Mouse (Mus musculus) liver, embryonic 14.5 days (tissue): ENCODE results near the gene Trir. TPM values are rescaled to one million over a fixed set of nuclear protein-coding genes. Genes with fewer than 3 reads are reported as not detected.

Source experiments
- ATAC-seq: fragments of 200-750 bp; cut with Nextera tagmentation; 2 replicates; pipeline ENCODE4 v1.8.0; 2017; ENCODE audit warnings: moderate number of reproducible peaks, mild to moderate bottlenecking, moderate library complexity; ENCODE audit not compliant: insufficient read depth
- DNase-seq, 3 experiments: peaks; one replicate each; pipeline ENCODE4 v3.0.0-alpha.2; 2012 to 2013; ENCODE audit warnings: low read depth in 3 of 3, low spot score in 3 of 3
- H3K27ac ChIP-seq: fragments of 300-500 bp; sonication (generic); 2 replicates; pipeline ENCODE4 v1.5.1; 2014; ENCODE audit warnings: moderate library complexity, mild to moderate bottlenecking, control low read depth, inconsistent platforms
- H3K27me3 ChIP-seq: fragments of 300-500 bp; sonication (generic); 2 replicates; pipeline ENCODE4 v1.6.1; 2014; ENCODE audit warnings: mild to moderate bottlenecking, low read length, moderate library complexity; ENCODE audit not compliant: control insufficient read depth, insufficient read depth
- H3K36me3 ChIP-seq: fragments of 300-500 bp; sonication (generic); replicated peaks from 2 replicates; pipeline ENCODE4 v1.6.1; 2014; ENCODE audit warnings: low read depth; ENCODE audit not compliant: control insufficient read depth, insufficient read depth
- H3K4me1 ChIP-seq, 2 experiments: fragments of 200-500 bp in 1 of 2; fragments of 300-500 bp in 1 of 2; sonication (generic) in 1 of 2; replicated peaks; 2 replicates each; pipeline ENCODE4 v1.6.1; 2012 to 2014; ENCODE audit warnings: antibody characterized with exemption in 1 of 2, inconsistent platforms in 1 of 2, low read length in 1 of 2; ENCODE audit not compliant: control insufficient read depth in 2 of 2, insufficient read depth in 2 of 2
- H3K4me2 ChIP-seq: fragments of 300-500 bp; sonication (generic); 2 replicates; pipeline ENCODE4 v1.6.1; 2014; ENCODE audit warnings: low read depth, mild to moderate bottlenecking, control low read depth, moderate library complexity
- H3K4me3 ChIP-seq, 2 experiments: fragments of 200-500 bp in 1 of 2; fragments of 300-500 bp in 1 of 2; sonication (generic) in 1 of 2; 2 replicates each; pipeline ENCODE4 v1.5.1; 2012 to 2014; ENCODE audit warnings: low read depth in 2 of 2, low read length in 2 of 2, mild to moderate bottlenecking in 2 of 2, control low read depth in 1 of 2, inconsistent platforms in 1 of 2, moderate library complexity in 1 of 2; ENCODE audit not compliant: insufficient read depth in 1 of 2
- H3K9ac ChIP-seq: fragments of 300-500 bp; sonication (generic); replicated peaks from 2 replicates; pipeline ENCODE4 v1.6.1; 2014; ENCODE audit warnings: mild to moderate bottlenecking, control low read depth, moderate library complexity
- H3K9me3 ChIP-seq: fragments of 300-500 bp; sonication (generic); 2 replicates; pipeline ENCODE4 v1.6.1; 2016; ENCODE audit warnings: low read length, mixed read lengths; ENCODE audit not compliant: control insufficient read depth
- CTCF ChIP-seq: IDR thresholded peaks from 2 replicates; pipeline ENCODE4 v1.5.1; 2016; ENCODE audit warnings: antibody characterized with exemption, low read depth, control low read depth
- EP300 ChIP-seq: IDR thresholded peaks from 2 replicates; pipeline ENCODE4 v1.6.1; 2016; ENCODE audit warnings: antibody characterized with exemption, low read depth
- WGBS: fragments of 180-500 bp; shearing (Covaris S2); extraction: QIAGEN DNeasy Blood & Tissue Kit; methylation state at CpG from one replicate; pipeline ENCODE4 v1.1.7; 2014; ENCODE audit not compliant: insufficient replicate concordance; 5-methylcytosine and 5-hydroxymethylcytosine counted together
- polyA plus RNA-seq, 2 experiments: library from polyadenylated mRNA; depleted of rRNA in 1 of 2; stranded (reverse) in 1 of 2; unstranded in 1 of 2; fragments of >200 nt; fragmentation: Nextera tagmentation in 1 of 2; extraction: Ambion mirVana in 1 of 2; gene quantifications; 2 replicates each; pipeline versions ENCODE4 v1.2.1 to v1.2.3; 2012 to 2014

Gene Trir
- polyA plus RNA-seq, 2 experiments, result 84.4 to 100 TPM

- no peak for ATAC-seq
- H3K4me1 ChIP-seq, result no peaks in the 10 kb centered on the region
- peaks cover 39% of the 10 kb centered on the region for H3K36me3 ChIP-seq
- no peak for DNase-seq
- WGBS, result 82% methylated on average over 7 of the region's 7 CpGs
- H3K9ac ChIP-seq, result no peak overlapping the region
- no peaks in the 10 kb centered on the region for H3K9me3 ChIP-seq
- no peaks in the 10 kb centered on the region for H3K27me3 ChIP-seq
- H3K27ac ChIP-seq, result no peak overlapping the region
- TF ChIP-seq EP300 (no peak), CTCF (no peak)
- no peak overlapping the region for H3K4me2 ChIP-seq
- no peak overlapping the region for H3K4me3 ChIP-seq
Measured at GRCm38 (mm10) chr8:85057367-85057766, 30.7 kb downstream of the Trir start.

- H3K4me1 ChIP-seq, result no peaks in the 10 kb centered on the region; a peak in 1 of 4 replicates
- TF ChIP-seq CTCF (no peak), EP300 (no peak)
- H3K4me2 ChIP-seq, result peak within 1 kb of the TSS; percentile 93
- H3K27ac ChIP-seq, result no peak within 1 kb of the TSS
- peak within 1 kb of the TSS; percentile 83 to 93 for H3K4me3 ChIP-seq
- WGBS, result under 1% methylated on average over 52 of the region's 53 CpGs
- peak within 1 kb of the TSS; percentile 55 for H3K9ac ChIP-seq
- peaks cover 12% of the 10 kb centered on the region for H3K36me3 ChIP-seq
- DNase-seq (peak; percentile 84 to 86 (median 85)), ATAC-seq (peak; percentile 81)
- H3K9me3 ChIP-seq, result no peaks in the 10 kb centered on the region
- H3K27me3 ChIP-seq, result no peaks in the 10 kb centered on the region
Measured at GRCm38 (mm10) chr8:85059879-85060616, 33.4 kb downstream of the Trir start, which contains the start of gene Fbxw9. Gene Fbxw9 (plus strand): TSS chr8:85060055.

GRCm38 (mm10) chr8:85062603-85063002, 36.0 kb downstream of the Trir start:
- no peak for ATAC-seq
- WGBS, result 76% methylated on average over 4 of the region's 4 CpGs
- H3K9ac ChIP-seq, result no peak overlapping the region
- DNase-seq, result no peak
- no peak overlapping the region for H3K27ac ChIP-seq
- H3K4me1 ChIP-seq, result no peaks in the 10 kb centered on the region; a peak in 1 of 4 replicates
- no peaks in the 10 kb centered on the region for H3K27me3 ChIP-seq
- no peaks in the 10 kb centered on the region for H3K9me3 ChIP-seq
- TF ChIP-seq EP300, result no peak
- no peaks in the 10 kb centered on the region for H3K36me3 ChIP-seq
- no peak overlapping the region for H3K4me3 ChIP-seq
- H3K4me2 ChIP-seq, result no peak overlapping the region

GRCm38 (mm10) chr8:85065213-85065612, 38.6 kb downstream of the Trir start:
- TF ChIP-seq CTCF (no peak), EP300 (no peak)
- DNase-seq (no peak), ATAC-seq (peak; percentile 32; the same call in 1 of the 2 replicates)
- 46% methylated on average over 2 of the region's 2 CpGs for whole genome bisulfite sequencing
- no peak overlapping the region for H3K4me2 ChIP-seq
- no peaks in the 10 kb centered on the region; a peak in 1 of 4 replicates for H3K4me1 ChIP-seq
- H3K9ac ChIP-seq, result no peak overlapping the region
- H3K4me3 ChIP-seq, result no peak overlapping the region
- no peak overlapping the region for H3K27ac ChIP-seq
- H3K36me3 ChIP-seq, result no peaks in the 10 kb centered on the region
- no peaks in the 10 kb centered on the region for H3K9me3 ChIP-seq
- no peaks in the 10 kb centered on the region for H3K27me3 ChIP-seq

GRCm38 (mm10) chr8:85067155-85067554, 40.5 kb downstream of the Trir start:
- Histone ChIP-seq H3K4me2 (no peak overlapping the region), H3K4me1 (peaks cover 7 to 11% of the 10 kb centered on the region in 2 experiments), H3K27me3 (no peaks in the 10 kb centered on the region), H3K9me3 (no peaks in the 10 kb centered on the region), H3K36me3 (no peaks in the 10 kb centered on the region), H3K9ac (no peak overlapping the region), H3K27ac (no peak overlapping the region), H3K4me3 (no peak overlapping the region)
- ATAC-seq (no peak), DNase-seq (no peak)
- TF ChIP-seq EP300, result no peak
- no peak for TF ChIP-seq CTCF
- 81% methylated on average over 2 of the region's 2 CpGs for WGBS
